Mouse (Mus musculus): ENCODE measurements around the gene Atf6b. TPM values are rescaled to one million over a fixed set of nuclear protein-coding genes. Genes with fewer than 3 reads are reported as not detected.

The Atf6b gene
- polyA plus RNA-seq, 1 experiment from 2014 or later: 84.6 TPM

DNA sequence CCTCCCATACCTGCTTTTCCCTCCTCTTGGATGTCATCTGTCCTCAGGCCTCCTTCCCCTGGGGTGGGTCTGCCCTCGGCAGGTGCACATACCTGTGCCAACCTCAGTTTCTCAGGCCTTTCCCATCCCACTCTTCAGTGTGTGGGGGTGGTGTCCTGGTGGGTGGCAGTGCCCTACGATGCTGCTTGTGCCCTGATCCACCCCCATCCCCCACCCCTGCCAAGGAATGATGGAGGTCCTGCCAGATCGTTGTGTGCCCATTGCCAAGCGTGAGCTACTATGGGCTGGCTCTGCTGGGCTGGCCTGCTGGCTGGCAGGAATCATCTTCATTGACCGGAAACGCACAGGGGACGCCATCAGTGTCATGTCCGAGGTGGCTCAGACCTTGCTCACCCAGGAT lies 35.9 kb upstream of the Atf6b start:
- peaks cover 37% of the 10 kb centered on the region for H3K36me3 ChIP-seq
- no peaks in the 10 kb centered on the region for H3K27me3 ChIP-seq
- no peak overlapping the region for H3K9ac ChIP-seq
- WGBS: 89% methylated on average over 8 of the region's 8 CpGs
- no peak overlapping the region for H3K4me3 ChIP-seq
- H3K4me1 ChIP-seq: peaks cover 14% of the 10 kb centered on the region
- H3K27ac ChIP-seq: no peak overlapping the region
- ATAC-seq (ENCODE audit: borderline replicate concordance, extremely low read depth, low FRiP score, low TSS enrichment): no peak
- no peaks in the 10 kb centered on the region for H3K9me3 ChIP-seq
- no peak overlapping the region for H3K4me2 ChIP-seq

DNA sequence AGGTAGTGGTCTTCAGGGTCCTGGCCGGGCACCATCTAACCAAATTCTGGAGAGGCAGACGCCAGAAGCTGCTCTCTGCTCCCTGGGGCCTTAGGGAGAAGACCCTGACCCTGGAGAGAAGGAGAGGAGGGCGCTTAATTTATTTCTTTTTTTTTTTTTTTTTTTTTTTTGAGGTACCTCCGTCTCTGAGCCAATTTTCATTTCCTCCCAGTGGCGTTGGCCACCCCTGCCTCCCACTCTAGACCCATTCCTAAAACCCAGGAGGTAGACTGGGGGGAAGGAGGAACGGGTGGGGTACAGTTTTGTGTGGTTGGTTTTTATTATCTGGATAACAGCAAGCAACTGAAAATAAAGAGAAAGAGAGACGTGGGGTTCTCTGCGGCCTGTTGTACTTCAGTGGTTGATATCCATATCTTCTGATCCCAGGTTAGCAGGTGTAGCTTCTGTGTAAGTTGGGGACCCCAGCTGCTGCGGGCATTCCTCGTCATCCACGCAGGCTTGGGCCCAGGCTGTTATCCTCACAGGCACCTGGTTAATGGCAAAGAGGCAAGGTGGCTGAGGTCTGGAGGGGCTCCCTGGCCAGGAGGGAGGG lies 33.8 kb upstream of the Atf6b start:
- no peak for ATAC-seq (ENCODE audit: borderline replicate concordance, extremely low read depth, low FRiP score, low TSS enrichment)
- no peaks in the 10 kb centered on the region for H3K27me3 ChIP-seq
- no peak overlapping the region for H3K27ac ChIP-seq
- H3K36me3 ChIP-seq: peaks cover 37% of the 10 kb centered on the region
- 81% methylated on average over 11 of the region's 11 CpGs for WGBS
- no peak overlapping the region for H3K4me2 ChIP-seq
- H3K9me3 ChIP-seq: no peaks in the 10 kb centered on the region
- no peak overlapping the region for H3K4me3 ChIP-seq
- H3K9ac ChIP-seq: no peak overlapping the region
- no peaks in the 10 kb centered on the region for H3K4me1 ChIP-seq

DNA sequence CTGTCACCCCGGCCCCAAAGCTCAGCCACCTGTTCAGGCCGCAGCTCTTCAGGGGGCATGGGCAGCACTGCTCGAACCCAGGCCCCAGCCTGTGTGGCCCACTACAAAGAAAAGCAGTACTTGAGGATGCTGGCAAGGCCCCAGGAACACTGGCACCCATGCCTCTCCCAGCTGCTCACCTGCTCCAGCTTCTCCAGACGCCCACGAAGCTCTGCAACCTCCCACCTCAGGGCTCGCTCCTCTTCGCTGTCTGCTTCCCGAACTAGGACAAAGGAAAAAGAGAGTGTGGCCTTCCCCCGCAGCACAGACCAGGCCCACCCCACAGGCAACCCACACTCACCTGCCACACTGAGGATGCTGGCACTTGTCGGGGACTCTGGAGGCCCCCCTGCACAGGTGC lies 33.1 kb upstream of the Atf6b start:
- no peaks in the 10 kb centered on the region for H3K4me1 ChIP-seq
- H3K36me3 ChIP-seq: peaks cover 37% of the 10 kb centered on the region

DNA sequence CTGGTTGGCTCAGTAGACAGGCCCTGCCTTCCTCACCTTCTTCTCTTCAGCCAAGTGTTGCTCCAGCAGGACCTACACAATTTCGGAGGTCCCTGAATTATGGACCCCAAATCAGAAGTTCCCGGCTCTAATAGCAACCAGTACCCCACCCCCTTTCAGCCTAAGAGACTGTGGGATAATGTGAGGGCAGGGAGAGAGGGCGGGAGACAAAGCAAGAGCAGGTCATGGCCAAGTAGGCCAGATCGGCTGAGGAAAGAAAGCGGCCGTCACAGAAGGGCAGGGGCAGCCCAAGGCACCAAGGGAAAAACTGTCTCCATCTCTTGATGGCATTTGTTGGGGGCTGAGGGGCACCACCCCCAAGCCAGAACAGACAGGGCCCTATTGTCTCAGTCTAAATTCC lies 31.1 kb upstream of the Atf6b start, which contains the start of gene Egfl8:
Egfl8 (minus strand) TSS at position 101 of the 400 bp plus-strand sequence.
- Histone ChIP-seq H3K9ac (no peak within 1 kb of the TSS), H3K9me3 (no peaks in the 10 kb centered on the region), H3K4me2 (no peak within 1 kb of the TSS), H3K4me1 (no peaks in the 10 kb centered on the region), H3K27me3 (no peaks in the 10 kb centered on the region), H3K27ac (peak within 1 kb of the TSS; percentile 8; the same call in 1 of the 2 replicates), H3K4me3 (no peak within 1 kb of the TSS), H3K36me3 (peaks cover 31% of the 10 kb centered on the region)
- no peak for ATAC-seq (ENCODE audit: borderline replicate concordance, extremely low read depth, low FRiP score, low TSS enrichment)
- WGBS: 70% methylated on average over 6 of the region's 6 CpGs

More for the DNA sequence above, 33.1 kb upstream of the Atf6b start:
- Histone ChIP-seq H3K27ac (no peak overlapping the region), H3K4me3 (no peak overlapping the region), H3K4me2 (no peak overlapping the region), H3K9ac (no peak overlapping the region), H3K9me3 (no peaks in the 10 kb centered on the region), H3K27me3 (no peaks in the 10 kb centered on the region)
- ATAC-seq (ENCODE audit: borderline replicate concordance, extremely low read depth, low FRiP score, low TSS enrichment): no peak
- 85% methylated on average over 10 of the region's 10 CpGs for WGBS

DNA sequence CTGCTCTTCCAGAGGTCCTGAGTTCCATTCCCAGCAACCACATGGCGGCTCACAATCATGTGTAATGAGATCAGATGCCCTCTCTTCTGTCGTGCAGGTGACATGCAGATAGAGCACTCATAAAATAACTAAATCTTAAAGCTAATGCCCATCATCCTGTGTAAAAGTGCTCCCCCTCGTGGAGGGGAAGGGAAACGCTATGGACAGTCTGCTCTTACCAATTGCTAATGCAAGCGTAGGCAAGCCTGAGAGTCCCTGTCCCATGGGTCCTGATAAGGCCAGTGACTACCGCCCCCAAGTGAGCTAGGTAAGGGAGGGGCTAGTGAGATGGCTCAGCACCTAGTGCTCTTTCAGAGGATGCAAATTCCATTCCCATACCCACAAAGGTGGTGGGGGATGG lies 27.9 kb upstream of the Atf6b start:
- Histone ChIP-seq H3K9ac (no peak overlapping the region), H3K27me3 (no peaks in the 10 kb centered on the region), H3K4me2 (no peak overlapping the region), H3K4me3 (no peak overlapping the region), H3K9me3 (no peaks in the 10 kb centered on the region), H3K36me3 (peaks cover 18% of the 10 kb centered on the region), H3K27ac (no peak overlapping the region), H3K4me1 (no peaks in the 10 kb centered on the region)
- ATAC-seq (ENCODE audit: borderline replicate concordance, extremely low read depth, low FRiP score, low TSS enrichment): no peak
- WGBS: 15% methylated on average over 6 of the region's 6 CpGs

DNA sequence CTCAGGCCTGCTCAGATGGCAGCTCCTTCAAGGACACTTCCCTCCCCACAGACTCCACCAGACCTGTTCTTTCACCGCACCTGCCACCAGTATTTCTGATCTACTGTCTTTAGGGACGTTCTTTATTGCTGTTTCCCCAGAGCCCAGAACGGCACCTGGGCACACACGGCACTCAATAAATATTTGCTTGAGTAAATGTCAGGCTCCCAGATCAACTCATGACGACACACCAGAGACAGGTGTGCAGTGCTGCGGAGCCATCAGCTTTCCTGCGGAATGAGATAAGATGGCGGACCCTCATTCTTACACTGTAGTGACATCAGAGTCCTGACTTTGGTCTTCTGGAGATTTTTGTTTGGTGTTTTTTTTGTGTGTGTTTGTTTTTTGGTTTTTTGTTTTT lies 25.9 kb upstream of the Atf6b start:
- peaks cover 12% of the 10 kb centered on the region for H3K36me3 ChIP-seq
- H3K27ac ChIP-seq: no peak overlapping the region
- H3K9me3 ChIP-seq: no peaks in the 10 kb centered on the region
- H3K9ac ChIP-seq: no peak overlapping the region
- H3K4me2 ChIP-seq: no peak overlapping the region
- 75% methylated on average over 8 of the region's 8 CpGs for WGBS
- no peak for ATAC-seq (ENCODE audit: borderline replicate concordance, extremely low read depth, low FRiP score, low TSS enrichment)
- H3K4me1 ChIP-seq: peaks cover under 1% of the 10 kb centered on the region; the same call in 1 of the 2 replicates
- H3K4me3 ChIP-seq: no peak overlapping the region
- H3K27me3 ChIP-seq: no peaks in the 10 kb centered on the region; the same call in 1 of the 2 replicates

DNA sequence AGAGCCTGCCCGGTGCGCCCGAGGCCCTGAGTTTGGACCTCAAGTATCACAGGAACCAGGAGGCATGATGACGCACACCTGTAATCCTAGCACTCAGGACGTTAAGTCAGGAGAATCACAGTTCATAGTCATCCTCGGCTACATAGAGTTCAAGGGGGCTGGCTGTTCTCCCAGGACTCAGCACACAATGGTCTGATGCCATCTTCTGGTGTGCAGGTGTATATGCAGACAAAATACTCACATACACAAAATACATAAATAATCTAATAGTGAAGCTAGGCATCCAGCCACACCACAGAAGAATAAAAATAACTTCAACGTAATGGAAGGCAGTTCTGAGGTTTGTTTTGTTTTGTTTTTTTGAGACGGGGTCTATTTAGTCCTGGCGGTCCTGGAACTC lies 23.8 kb upstream of the Atf6b start:
- ATAC-seq (ENCODE audit: borderline replicate concordance, extremely low read depth, low FRiP score, low TSS enrichment): no peak
- peaks cover 12% of the 10 kb centered on the region for H3K36me3 ChIP-seq

DNA sequence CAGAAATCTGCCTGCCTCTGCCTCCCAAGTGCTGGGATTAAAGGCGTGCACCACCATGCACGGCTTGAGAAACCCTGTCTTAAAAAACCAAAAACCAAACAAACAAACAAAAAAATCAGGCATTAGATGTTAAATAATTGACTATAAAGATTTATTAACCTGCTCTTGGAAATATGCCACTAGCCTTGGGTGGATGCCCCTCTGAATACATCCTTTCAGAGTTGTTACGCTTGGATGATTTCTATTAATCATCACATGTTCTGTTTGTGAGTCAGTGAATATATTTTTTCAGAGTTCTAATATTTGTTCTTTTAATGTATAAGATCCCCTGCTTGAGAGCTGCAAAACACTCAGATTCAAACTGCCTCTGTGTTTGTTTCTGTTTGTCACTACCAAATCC lies 22.0 kb upstream of the Atf6b start:
- WGBS: 87% methylated on average over 3 of the region's 3 CpGs
- peaks cover 14% of the 10 kb centered on the region for H3K27me3 ChIP-seq
- H3K9ac ChIP-seq: no peak overlapping the region
- H3K9me3 ChIP-seq: no peaks in the 10 kb centered on the region
- no peak overlapping the region for H3K4me2 ChIP-seq
- peaks cover 12% of the 10 kb centered on the region for H3K36me3 ChIP-seq
- no peak overlapping the region for H3K4me3 ChIP-seq
- no peak for ATAC-seq (ENCODE audit: borderline replicate concordance, extremely low read depth, low FRiP score, low TSS enrichment)
- H3K27ac ChIP-seq: no peak overlapping the region
- peaks cover 22% of the 10 kb centered on the region for H3K4me1 ChIP-seq

More for the DNA sequence above, 23.8 kb upstream of the Atf6b start:
- Histone ChIP-seq H3K4me2 (no peak overlapping the region), H3K9me3 (no peaks in the 10 kb centered on the region), H3K9ac (no peak overlapping the region), H3K4me1 (peaks cover 7% of the 10 kb centered on the region), H3K27ac (no peak overlapping the region), H3K27me3 (no peaks in the 10 kb centered on the region; the same call in 1 of the 2 replicates), H3K4me3 (no peak overlapping the region)
- WGBS: 84% methylated on average over 9 of the region's 9 CpGs

DNA sequence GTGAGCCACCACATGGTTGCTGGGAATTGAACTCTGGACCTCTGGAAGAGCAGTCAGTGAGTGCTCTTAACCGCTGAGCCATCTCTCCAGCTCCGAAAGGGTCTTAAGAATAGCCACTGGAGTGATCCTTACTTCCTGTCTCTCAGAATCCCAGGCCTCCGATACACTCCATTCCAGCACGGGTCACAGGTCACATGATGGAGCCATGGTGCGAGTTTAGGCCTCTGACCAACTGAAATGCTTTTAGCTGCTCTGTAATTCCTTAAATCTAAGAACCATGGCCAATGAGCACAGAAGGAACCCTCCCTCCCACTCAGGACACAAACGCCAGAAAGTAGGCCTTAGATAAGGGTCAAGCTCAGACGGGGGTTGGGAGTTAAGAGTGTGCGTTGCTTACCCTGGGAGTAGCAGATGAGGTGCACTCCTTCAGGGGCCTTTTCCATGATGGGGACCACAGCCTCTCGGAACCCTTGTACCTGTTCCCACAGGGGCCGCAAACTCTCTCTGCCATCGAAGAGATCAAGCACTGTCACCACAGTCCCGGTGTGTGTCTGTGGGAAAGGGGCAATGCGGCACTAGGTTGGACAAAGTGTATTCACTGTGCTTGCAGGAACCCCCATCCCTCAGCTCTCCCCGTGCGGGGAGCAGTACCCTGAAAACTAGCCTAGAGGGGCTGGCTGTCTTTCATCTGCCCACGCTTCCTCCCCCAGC lies 20.7 kb upstream of the Atf6b start:
- ATAC-seq (ENCODE audit: borderline replicate concordance, extremely low read depth, low FRiP score, low TSS enrichment): no peak

DNA sequence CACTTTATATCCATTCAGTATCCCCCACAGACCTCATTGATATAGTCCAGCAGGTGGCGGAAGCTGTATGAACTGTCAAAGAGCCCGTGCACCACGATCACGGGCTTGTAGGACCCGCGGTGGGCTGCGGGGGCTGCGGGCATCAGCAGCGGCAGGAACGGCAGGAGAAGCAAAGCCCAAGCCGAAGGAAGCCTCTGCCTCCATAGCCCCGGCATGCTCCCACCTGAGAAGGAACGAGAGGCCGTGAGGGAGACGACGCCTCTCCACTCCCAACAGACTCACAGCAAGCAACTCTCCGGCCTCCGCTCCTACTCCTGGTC lies 20.2 kb upstream of the Atf6b start:
- H3K9ac ChIP-seq: peak overlapping the region; percentile 58
- peak overlapping the region; percentile 90 for H3K27ac ChIP-seq
- H3K36me3 ChIP-seq: peaks cover 8% of the 10 kb centered on the region
- H3K4me2 ChIP-seq: peak overlapping the region; percentile 82
- H3K4me3 ChIP-seq: peak overlapping the region; percentile 69
- ATAC-seq (ENCODE audit: borderline replicate concordance, extremely low read depth, low FRiP score, low TSS enrichment): no peak
- peaks cover 32% of the 10 kb centered on the region for H3K27me3 ChIP-seq
- peaks cover 39% of the 10 kb centered on the region for H3K4me1 ChIP-seq
- 0% methylated on average over 18 of the region's 18 CpGs for WGBS
- no peaks in the 10 kb centered on the region for H3K9me3 ChIP-seq

More for the DNA sequence above, 20.7 kb upstream of the Atf6b start:
- peak overlapping the region; percentile 69 for H3K4me3 ChIP-seq
- H3K4me1 ChIP-seq: peaks cover 34% of the 10 kb centered on the region
- peaks cover 26% of the 10 kb centered on the region for H3K27me3 ChIP-seq
- WGBS: 49% methylated on average over 16 of the region's 16 CpGs
- peak overlapping the region; percentile 58 for H3K9ac ChIP-seq
- 0 out of 2 replicates have a peak overlapping the region, but pooled peaks have one; percentile 90 for H3K27ac ChIP-seq
- peak overlapping the region; percentile 82 for H3K4me2 ChIP-seq
- H3K36me3 ChIP-seq: peaks cover 12% of the 10 kb centered on the region
- no peaks in the 10 kb centered on the region for H3K9me3 ChIP-seq

DNA sequence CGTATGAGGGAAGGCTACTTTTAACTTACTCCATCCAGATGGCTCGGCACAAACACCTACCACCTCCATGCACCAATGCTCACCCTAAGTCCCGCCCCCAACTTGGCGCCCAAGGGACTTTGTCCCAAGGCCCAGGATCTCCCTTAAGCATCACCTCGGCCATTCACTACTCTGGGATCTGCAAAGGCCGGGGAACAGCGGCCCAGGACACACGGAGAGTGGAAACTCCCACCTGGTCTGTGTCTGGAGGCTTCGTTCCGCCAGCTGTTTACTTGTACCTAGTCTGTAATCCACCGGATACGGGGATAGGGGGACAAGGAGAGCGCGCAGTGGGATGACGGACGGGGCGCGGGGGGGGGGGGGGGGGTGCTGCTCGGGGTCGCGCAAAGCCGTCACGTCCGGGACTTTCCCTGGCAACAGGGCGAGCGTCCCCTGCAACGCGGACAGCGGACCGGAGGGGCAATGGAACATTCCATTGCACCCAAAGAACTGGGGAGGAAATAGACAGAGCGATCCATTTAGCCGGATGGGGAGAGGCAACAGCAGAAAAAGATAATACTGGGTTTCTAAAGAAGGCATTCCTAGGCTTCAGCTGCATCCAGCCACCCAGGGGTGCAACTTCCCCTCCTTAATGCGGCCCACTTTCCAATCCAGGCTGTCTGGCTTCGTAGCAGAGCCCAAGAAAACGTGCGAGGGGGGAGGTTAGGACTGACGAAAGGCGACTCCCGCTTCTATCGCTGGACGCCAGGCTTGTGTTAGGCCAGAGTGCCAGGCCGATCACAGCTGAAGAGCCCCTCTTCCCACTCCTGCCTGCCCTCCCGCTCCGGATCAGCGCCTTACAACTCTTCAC lies 19.6 kb upstream of the Atf6b start:
- H3K27me3 ChIP-seq: peaks cover 37% of the 10 kb centered on the region
- H3K4me2 ChIP-seq: peak overlapping the region; percentile 82
- no peaks in the 10 kb centered on the region for H3K9me3 ChIP-seq
- H3K9ac ChIP-seq: peak overlapping the region; percentile 58
- ATAC-seq (ENCODE audit: borderline replicate concordance, extremely low read depth, low FRiP score, low TSS enrichment): peak; percentile 86
- peak overlapping the region; percentile 90 for H3K27ac ChIP-seq
- under 1% methylated on average over 37 of the region's 45 CpGs for WGBS
- H3K4me3 ChIP-seq: peak overlapping the region; percentile 69
- peaks cover 45% of the 10 kb centered on the region for H3K4me1 ChIP-seq
- peaks cover 8% of the 10 kb centered on the region; the same call in 1 of the 2 replicates for H3K36me3 ChIP-seq
